Mouse (Mus musculus): Measurements from ENCODE around the gene Copg2. TPM values are rescaled to one million over a fixed set of nuclear protein-coding genes. Genes with fewer than 3 reads are reported as not detected.
"Not testable (repeated sequence)": the region's sequence is repeated elsewhere in the genome, so short reads cannot be mapped to it uniquely, and the experiment has no call there.

The Copg2 gene
- polyA plus RNA-seq, 1 experiment from 2014 or later = 24.4 TPM

DNA sequence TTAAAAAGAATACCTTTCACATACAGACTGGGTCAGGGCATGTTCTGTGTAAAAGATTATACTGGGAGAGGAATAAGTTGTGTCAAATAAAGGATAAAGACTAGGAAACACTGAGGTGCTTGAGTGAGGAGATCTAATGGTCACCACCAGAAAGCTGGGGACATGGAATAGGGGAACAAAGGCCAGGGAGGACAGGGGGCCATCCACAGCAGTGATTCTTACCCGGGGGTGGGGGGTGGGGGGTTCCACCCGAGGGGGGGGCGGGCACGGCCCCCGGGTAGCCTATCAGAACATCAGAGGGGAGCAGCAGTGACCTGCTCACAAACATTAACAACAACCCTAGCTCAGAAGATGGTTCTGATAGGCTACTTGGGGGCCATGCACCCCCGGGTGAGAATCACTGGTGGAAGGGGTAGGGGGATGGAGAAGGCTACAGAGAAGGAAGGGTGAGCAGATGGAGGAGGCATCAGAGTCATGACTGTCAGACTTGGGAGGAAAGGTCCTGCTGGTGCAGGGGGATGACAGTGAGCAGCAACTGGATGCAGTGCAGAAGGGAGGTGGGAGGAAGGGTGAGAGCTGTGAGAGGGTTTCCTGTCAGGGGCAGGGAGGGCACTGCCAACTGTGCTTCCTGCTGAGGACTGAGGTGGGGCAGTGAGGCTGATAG, 92.1 kb downstream of the Copg2 start:
- peak; percentile 80 for ATAC-seq (ENCODE audit: low FRiP score, low read depth)
- not testable (repeated sequence) for H3K9ac ChIP-seq; H3K4me2 ChIP-seq (replicated peaks); H3K9me3 ChIP-seq; H3K4me1 ChIP-seq; H3K27ac ChIP-seq; H3K27me3 ChIP-seq (replicated peaks); H3K4me3 ChIP-seq
- WGBS = 77% methylated on average over 6 of the region's 6 CpGs
- peaks cover 30% of the 10 kb centered on the region for H3K36me3 ChIP-seq

DNA sequence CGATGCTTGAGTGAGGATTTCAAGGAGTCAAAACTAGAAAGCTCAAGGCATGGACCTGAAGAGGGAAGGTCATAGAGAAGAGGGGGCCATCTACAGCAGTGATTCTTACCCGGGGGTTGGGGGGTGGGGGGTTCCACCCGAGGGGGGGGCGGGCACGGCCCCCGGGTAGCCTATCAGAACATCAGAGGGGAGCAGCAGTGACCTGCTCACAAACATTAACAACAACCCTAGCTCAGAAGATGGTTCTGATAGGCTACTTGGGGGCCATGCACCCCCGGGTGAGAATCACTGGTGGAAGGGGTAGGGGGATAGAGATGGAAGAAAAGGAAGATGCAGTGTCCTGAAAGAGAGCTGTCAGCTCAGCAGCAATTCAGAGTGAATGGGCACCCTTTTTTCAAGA, 93.7 kb downstream of the Copg2 start:
- H3K9ac ChIP-seq = not testable (repeated sequence)
- ATAC-seq (ENCODE audit: low FRiP score, low read depth) = 0 out of 2 replicates have a peak, but pooled peaks have one; percentile 33
- WGBS = 94% methylated on average over 7 of the region's 7 CpGs

DNA sequence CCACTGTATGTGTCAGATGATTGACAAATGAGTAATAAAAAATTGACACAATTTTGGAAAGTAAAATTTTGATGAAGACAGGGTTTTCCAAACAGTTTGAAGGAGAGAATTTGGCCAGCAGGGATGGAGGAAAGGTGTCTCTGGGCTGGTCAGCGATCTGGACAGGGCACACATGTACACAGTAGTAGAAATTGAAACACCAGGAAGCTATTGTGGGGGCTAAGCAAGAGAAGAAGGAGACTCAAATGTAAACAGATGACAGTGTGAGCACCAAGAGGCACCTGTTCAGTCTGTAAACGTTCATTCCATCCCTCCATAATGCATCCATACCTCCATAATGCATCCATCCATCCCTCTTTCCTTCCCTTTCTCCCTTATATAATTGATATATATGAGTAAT, 145.4 kb downstream of the Copg2 start:
- Histone ChIP-seq H3K27me3 (replicated peaks) (no peaks in the 10 kb centered on the region), H3K9ac (no peak overlapping the region), H3K36me3 (peaks cover 45% of the 10 kb centered on the region), H3K27ac (no peak overlapping the region), H3K4me1 (no peaks in the 10 kb centered on the region), H3K9me3 (no peaks in the 10 kb centered on the region), H3K4me2 (replicated peaks) (no peak overlapping the region), H3K4me3 (no peak overlapping the region)
- ATAC-seq (ENCODE audit: low FRiP score, low read depth) = no peak
- 85% methylated on average over 2 of the region's 2 CpGs for WGBS

More for the DNA sequence above, 93.7 kb downstream of the Copg2 start:
- H3K4me1 ChIP-seq; H3K27ac ChIP-seq; H3K4me2 ChIP-seq (replicated peaks); H3K4me3 ChIP-seq; H3K27me3 ChIP-seq (replicated peaks); H3K9me3 ChIP-seq: not testable (repeated sequence)
- H3K36me3 ChIP-seq = peaks cover 28% of the 10 kb centered on the region

DNA sequence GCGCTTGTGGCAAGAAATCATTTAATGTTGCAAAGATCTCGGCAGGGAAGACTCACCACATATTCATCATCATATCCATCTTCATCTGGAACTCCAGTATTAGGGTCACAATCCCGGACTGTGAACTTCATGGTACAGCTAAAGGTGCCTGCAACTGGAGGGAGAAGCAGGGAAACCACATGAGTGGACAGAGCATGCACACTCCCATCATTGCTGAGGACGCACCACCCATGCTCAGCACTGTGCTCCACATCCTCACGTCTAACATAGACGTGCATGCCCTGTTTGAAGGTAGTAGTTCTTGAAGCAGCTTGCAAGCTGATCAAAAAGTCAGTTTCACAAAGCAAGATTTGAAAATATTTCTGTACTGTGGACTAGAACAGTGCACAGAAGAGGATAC, 146.1 kb downstream of the Copg2 start:
- Histone ChIP-seq H3K27me3 (replicated peaks) (no peaks in the 10 kb centered on the region), H3K9me3 (no peaks in the 10 kb centered on the region), H3K4me1 (no peaks in the 10 kb centered on the region), H3K36me3 (peaks cover 50% of the 10 kb centered on the region), H3K9ac (no peak overlapping the region), H3K27ac (no peak overlapping the region), H3K4me2 (replicated peaks) (no peak overlapping the region), H3K4me3 (no peak overlapping the region)
- no peak for ATAC-seq (ENCODE audit: low FRiP score, low read depth)
- 88% methylated on average over 6 of the region's 6 CpGs for WGBS

DNA sequence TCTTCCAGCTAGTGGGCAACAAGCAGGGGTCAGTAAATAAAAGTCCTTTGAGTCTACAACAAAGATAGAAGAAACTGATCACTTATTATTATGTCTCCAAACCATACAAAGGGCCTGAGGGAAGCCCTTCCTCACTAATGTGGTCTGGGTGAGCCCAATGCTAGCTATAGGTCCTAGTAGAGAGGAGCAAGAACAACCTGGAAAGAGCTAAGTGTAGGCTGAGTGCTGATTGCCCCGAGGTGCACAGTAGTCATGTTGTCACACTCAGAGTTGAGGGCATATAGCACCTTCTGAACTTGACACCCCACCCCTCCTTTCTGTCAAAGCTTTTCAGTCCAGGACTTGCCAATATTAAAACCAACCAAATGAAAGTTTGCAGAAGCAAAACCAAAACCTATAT, 146.7 kb downstream of the Copg2 start:
- no peak for ATAC-seq (ENCODE audit: low FRiP score, low read depth)
- H3K27me3 ChIP-seq (replicated peaks) = no peaks in the 10 kb centered on the region
- H3K9me3 ChIP-seq = no peaks in the 10 kb centered on the region
- H3K4me2 ChIP-seq (replicated peaks) = no peak overlapping the region
- no peak overlapping the region for H3K9ac ChIP-seq
- 86% methylated on average over 1 of the region's 1 CpGs for WGBS
- no peak overlapping the region for H3K27ac ChIP-seq
- H3K36me3 ChIP-seq = peaks cover 56% of the 10 kb centered on the region
- H3K4me3 ChIP-seq = no peak overlapping the region
- H3K4me1 ChIP-seq = no peaks in the 10 kb centered on the region

DNA sequence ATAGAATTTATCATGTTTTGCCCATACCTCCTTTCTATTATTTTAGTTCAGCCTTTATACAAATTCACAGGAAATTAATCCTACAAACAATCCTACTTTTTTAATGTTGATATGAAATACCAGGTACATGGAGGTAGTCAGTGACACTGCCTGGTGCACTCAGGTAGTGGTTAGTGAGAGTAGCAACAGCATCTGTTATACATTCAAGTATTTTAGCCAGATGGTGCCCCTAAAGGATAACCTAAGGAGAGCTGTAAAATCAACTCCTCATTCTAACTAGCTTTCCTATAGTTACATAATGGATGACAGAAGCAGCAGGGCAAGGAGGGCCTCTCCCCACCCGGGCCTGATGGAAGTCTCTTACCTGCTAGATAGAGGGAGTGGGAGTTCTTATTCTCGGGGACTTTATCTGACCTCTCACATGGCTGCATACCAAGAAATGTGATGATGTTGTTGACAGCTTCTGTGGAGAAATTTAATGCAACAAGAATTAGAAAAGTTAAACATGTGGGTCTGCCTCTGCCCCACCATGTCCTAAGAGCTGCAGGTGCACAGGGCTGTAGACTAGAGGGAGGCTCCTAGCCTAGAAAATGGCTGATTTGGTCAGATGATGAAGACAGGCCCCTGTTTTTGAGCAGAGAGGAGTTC, 147.4 kb downstream of the Copg2 start:
- Histone ChIP-seq H3K27ac (no peak overlapping the region), H3K27me3 (replicated peaks) (no peaks in the 10 kb centered on the region), H3K4me1 (no peaks in the 10 kb centered on the region), H3K9me3 (no peaks in the 10 kb centered on the region), H3K9ac (no peak overlapping the region), H3K36me3 (peaks cover 59% of the 10 kb centered on the region), H3K4me2 (replicated peaks) (no peak overlapping the region), H3K4me3 (no peak overlapping the region)
- ATAC-seq (ENCODE audit: low FRiP score, low read depth) = no peak
- WGBS = 64% methylated on average over 2 of the region's 2 CpGs

DNA sequence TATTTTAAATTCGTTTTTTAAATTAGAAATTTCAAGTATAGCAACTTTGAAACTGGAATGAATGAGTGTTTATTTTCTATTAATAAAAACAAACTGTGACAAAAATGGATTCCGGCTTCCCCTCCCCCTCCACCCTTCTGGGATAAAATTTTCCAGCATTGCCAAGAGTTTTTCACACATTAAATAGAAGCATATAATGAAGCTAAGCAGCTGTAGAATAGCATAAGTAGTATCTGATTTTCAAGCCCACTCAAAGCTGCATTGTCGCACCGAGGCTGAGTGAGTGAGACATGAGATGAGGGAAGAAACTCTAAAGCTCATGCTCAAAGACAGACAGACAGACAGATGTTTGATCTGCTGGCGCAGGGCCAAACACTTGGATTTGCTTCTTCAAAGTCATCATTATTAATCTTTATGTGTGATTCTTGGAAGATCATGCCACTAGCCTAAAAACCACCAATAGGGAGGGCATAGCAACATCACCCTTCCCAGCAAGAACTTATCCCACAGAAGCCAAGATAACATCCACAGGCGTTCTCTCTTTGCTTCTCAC, 148.2 kb downstream of the Copg2 start:
- no peak for ATAC-seq (ENCODE audit: low FRiP score, low read depth)
- no peak overlapping the region for H3K27ac ChIP-seq
- peaks cover 66% of the 10 kb centered on the region for H3K36me3 ChIP-seq
- H3K9ac ChIP-seq = no peak overlapping the region
- H3K9me3 ChIP-seq = no peaks in the 10 kb centered on the region
- H3K27me3 ChIP-seq (replicated peaks) = no peaks in the 10 kb centered on the region
- no peak overlapping the region for H3K4me3 ChIP-seq
- no peak overlapping the region for H3K4me2 ChIP-seq (replicated peaks)
- H3K4me1 ChIP-seq = no peaks in the 10 kb centered on the region
- 88% methylated on average over 6 of the region's 6 CpGs for WGBS

DNA sequence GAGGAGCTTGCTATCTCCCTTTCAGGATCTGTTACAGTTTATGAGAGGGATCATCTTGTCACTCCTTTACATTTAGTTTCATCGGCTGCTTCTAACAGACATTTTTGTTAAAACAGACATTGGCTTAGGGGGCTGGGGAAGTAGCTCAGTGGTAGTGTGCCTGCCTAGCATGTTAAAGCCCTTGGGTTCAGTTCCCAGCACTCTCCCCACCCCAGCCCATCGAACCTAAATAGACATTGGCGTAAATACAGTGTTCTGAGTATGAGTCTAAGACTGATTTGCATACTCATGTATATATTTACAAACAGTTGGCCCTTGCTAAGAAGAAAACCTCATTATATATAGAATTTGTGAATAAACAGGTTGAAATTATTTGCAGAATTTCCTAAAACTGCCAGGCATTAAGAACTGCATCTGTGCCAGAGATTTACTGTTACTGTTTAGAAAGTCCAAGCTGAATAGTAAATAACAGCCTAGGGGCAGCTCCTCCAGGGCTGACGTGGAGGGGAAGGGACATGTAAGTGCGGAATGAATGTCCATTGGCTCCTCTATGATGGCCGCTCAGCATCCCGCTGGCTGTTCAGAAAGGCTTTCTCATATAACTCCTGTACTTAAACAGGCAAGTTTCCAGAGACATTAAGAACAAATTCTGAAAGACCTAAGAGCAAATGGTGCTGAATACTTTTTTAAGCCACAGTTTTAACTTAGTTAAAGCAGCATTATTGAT, 148.8 kb downstream of the Copg2 start:
- Histone ChIP-seq H3K9ac (no peak overlapping the region), H3K27ac (no peak overlapping the region), H3K36me3 (peaks cover 71% of the 10 kb centered on the region), H3K4me3 (no peak overlapping the region), H3K9me3 (no peaks in the 10 kb centered on the region), H3K27me3 (replicated peaks) (no peaks in the 10 kb centered on the region), H3K4me1 (no peaks in the 10 kb centered on the region), H3K4me2 (replicated peaks) (no peak overlapping the region)
- WGBS = 78% methylated on average over 7 of the region's 7 CpGs
- no peak for ATAC-seq (ENCODE audit: low FRiP score, low read depth)

DNA sequence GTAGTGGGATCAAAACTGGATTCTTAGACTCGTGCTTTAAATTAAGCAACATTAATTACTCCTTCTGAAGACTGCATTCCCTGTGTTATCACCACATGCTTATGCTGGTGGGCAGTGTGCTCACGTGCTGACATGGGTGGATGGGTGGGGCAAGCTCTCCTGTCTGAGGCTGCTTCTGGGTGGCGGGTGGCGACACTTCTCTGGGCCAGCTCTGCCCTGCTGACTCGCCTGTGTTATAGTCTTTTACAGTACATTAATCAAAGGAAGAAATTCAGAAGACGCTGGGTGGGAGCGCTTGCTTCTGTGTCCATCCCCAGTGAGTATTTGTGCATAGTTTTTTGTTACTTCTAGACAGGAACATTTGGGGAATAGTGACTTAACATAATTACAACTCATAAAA, 151.0 kb downstream of the Copg2 start:
- Histone ChIP-seq H3K27ac (no peak overlapping the region), H3K4me1 (no peaks in the 10 kb centered on the region), H3K4me3 (no peak overlapping the region), H3K36me3 (peaks cover 72% of the 10 kb centered on the region), H3K9ac (no peak overlapping the region), H3K4me2 (replicated peaks) (no peak overlapping the region), H3K27me3 (replicated peaks) (no peaks in the 10 kb centered on the region), H3K9me3 (no peaks in the 10 kb centered on the region)
- WGBS = 81% methylated on average over 7 of the region's 7 CpGs
- ATAC-seq (ENCODE audit: low FRiP score, low read depth) = no peak

DNA sequence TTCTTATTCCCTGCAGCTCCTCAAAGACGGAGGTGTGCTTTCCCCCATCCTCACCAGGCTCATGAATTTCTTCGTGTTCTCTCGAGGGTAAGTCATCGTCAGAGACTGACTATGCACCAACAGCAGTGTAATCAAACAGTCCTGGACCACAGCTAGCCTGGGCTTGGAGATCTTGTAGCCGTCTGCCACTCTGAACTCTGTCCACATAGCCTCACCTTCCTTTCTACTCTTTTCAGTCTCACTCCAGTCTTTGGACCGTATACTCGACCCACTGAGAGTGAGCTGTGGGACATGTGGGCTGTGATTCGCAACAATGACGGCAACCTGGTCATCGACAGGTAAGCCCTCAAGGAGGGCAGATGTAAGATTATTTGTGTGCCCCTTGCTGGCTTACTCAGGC, 151.7 kb downstream of the Copg2 start:
- WGBS = 85% methylated on average over 10 of the region's 10 CpGs
- H3K4me2 ChIP-seq (replicated peaks) = no peak overlapping the region
- H3K27me3 ChIP-seq (replicated peaks) = no peaks in the 10 kb centered on the region
- H3K27ac ChIP-seq = no peak overlapping the region
- H3K4me1 ChIP-seq = no peaks in the 10 kb centered on the region
- no peak for ATAC-seq (ENCODE audit: low FRiP score, low read depth)
- H3K9me3 ChIP-seq = peaks cover 4% of the 10 kb centered on the region; the same call in 1 of the 2 replicates
- no peak overlapping the region for H3K4me3 ChIP-seq
- no peak overlapping the region for H3K9ac ChIP-seq
- peaks cover 71% of the 10 kb centered on the region for H3K36me3 ChIP-seq

DNA sequence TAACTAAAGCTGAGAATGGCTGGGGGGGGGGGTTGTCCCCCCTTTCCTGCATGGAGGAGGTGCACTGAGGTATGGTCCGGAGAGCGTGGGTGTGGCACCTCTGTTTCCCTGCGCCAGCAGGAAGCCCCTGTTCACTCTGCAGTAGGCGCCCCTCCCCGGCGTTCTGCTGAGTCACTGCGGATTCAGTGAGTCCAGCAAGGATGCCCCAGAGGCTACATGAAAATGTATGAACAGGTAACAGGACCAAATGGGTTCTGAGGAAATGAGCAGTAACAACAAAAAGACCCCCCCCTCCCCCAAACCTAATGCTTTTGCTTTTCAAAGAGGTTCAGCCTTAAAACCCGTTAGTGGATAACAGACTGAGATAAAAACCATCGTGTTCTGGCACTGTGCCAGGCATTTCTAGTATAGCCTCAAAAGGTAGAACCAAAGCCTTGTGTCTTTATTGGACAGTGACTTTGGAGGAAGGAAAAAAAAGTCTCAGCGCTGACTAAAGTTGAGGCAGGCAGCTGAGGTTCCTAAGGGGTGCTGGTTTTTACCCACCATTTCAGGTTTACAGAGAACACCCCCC, 157.3 kb downstream of the Copg2 start:
- ATAC-seq (ENCODE audit: low FRiP score, low read depth) = no peak
- H3K4me1 ChIP-seq = 0 out of 2 replicates have a peak, but pooled peaks cover 3% of the 10 kb centered on the region
- H3K9me3 ChIP-seq = peaks cover 40% of the 10 kb centered on the region
- peaks cover 25% of the 10 kb centered on the region for H3K36me3 ChIP-seq
- no peak overlapping the region for H3K27ac ChIP-seq
- peak overlapping the region; percentile 61 for H3K4me2 ChIP-seq (replicated peaks)
- 48% methylated on average over 10 of the region's 10 CpGs for WGBS
- H3K9ac ChIP-seq = peak overlapping the region; percentile 49
- H3K27me3 ChIP-seq (replicated peaks) = no peaks in the 10 kb centered on the region
- H3K4me3 ChIP-seq = peak overlapping the region; percentile 59

DNA sequence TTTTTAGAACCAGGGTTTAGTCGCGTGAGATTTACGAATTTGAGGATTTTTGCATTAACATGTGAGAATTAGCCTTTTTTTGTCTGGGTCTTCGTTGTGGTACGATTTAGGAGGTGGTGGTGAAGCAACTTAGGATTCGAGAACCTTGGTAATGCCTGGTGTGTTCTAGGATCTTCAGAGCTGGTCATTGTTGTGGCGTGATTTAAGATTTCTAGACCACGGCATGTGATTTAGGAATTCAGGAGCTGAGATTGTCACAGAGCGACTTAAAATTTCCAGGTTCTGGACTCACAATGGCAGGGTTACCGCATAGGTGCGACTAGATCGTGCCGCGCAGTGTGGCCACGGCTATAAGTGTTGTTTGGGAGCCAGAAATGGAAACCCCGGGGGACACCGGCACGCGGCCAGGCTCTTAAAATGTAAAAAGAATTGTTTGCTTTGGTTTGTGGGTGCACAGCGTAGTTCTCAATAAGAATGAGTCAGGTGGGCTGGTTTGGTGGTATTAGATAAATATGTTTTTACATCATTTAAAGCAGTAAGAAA, 158.1 kb downstream of the Copg2 start:
- Histone ChIP-seq H3K27ac (0 out of 2 replicates have a peak overlapping the region, but pooled peaks have one; percentile 59), H3K4me1 (0 out of 2 replicates have a peak, but pooled peaks cover 3% of the 10 kb centered on the region), H3K27me3 (replicated peaks) (no peaks in the 10 kb centered on the region), H3K36me3 (peaks cover 19% of the 10 kb centered on the region), H3K4me3 (peak overlapping the region; percentile 59), H3K9ac (peak overlapping the region; percentile 78), H3K4me2 (replicated peaks) (peak overlapping the region; percentile 61), H3K9me3 (peaks cover 41% of the 10 kb centered on the region)
- 49% methylated on average over 20 of the region's 20 CpGs for WGBS
- no peak for ATAC-seq (ENCODE audit: low FRiP score, low read depth)
